Mouse (Mus musculus) MN1 (cell line): ENCODE data around the gene Lurap1l.
A peak's percentile ranks its signal among the peaks of the same experiment; 100 is the strongest.

Experiments
- DNase-seq: peaks from one replicate; pipeline ENCODE4 v3.0.0-alpha.2; 2016; ENCODE audit warnings: low spot score

Gene Lurap1l

GRCm38 (mm10) chr4:80917812-80918211, 7.4 kb downstream of the Lurap1l start:
- DNase-seq: no peak

GRCm38 (mm10) chr4:80918526-80919129, 8.2 kb downstream of the Lurap1l start:
- DNase-seq: peak; percentile 35

- peak; percentile 23 for DNase-seq
Measured at GRCm38 (mm10) chr4:80919217-80919867, 8.9 kb downstream of the Lurap1l start.

GRCm38 (mm10) chr4:80921646-80922489, 11.4 kb downstream of the Lurap1l start:
- DNase-seq: no peak

GRCm38 (mm10) chr4:80922654-80923053, 12.2 kb downstream of the Lurap1l start:
- DNase-seq: no peak

GRCm38 (mm10) chr4:80924815-80925214, 14.4 kb downstream of the Lurap1l start:
- DNase-seq: no peak

- DNase-seq: no peak
Measured at GRCm38 (mm10) chr4:80925752-80926519, 15.5 kb downstream of the Lurap1l start.

GRCm38 (mm10) chr4:80934749-80935148, 24.3 kb downstream of the Lurap1l start:
- DNase-seq: no peak

GRCm38 (mm10) chr4:80939115-80939514, 28.7 kb downstream of the Lurap1l start:
- DNase-seq: no peak

- peak; percentile 24 for DNase-seq
Measured at GRCm38 (mm10) chr4:80940946-80941345, 30.5 kb downstream of the Lurap1l start.

GRCm38 (mm10) chr4:80941978-80942377, 31.5 kb downstream of the Lurap1l start:
- DNase-seq: no peak

- no peak for DNase-seq
Measured at GRCm38 (mm10) chr4:80944605-80945004, 34.2 kb downstream of the Lurap1l start.

GRCm38 (mm10) chr4:80949110-80949509, 38.7 kb downstream of the Lurap1l start:
- no peak for DNase-seq

- DNase-seq: no peak
Measured at GRCm38 (mm10) chr4:80949720-80950119, 39.3 kb downstream of the Lurap1l start.

- DNase-seq: peak; percentile 10
Measured at GRCm38 (mm10) chr4:80950280-80950781, 39.9 kb downstream of the Lurap1l start.

GRCm38 (mm10) chr4:80952653-80953052, 42.2 kb downstream of the Lurap1l start:
- no peak for DNase-seq

GRCm38 (mm10) chr4:80955942-80956341, 45.5 kb downstream of the Lurap1l start:
- DNase-seq: no peak

GRCm38 (mm10) chr4:80967526-80967925, 57.1 kb downstream of the Lurap1l start:
- no peak for DNase-seq

GRCm38 (mm10) chr4:80971846-80972245, 61.4 kb downstream of the Lurap1l start:
- DNase-seq: no peak

GRCm38 (mm10) chr4:80973896-80974295, 63.5 kb downstream of the Lurap1l start:
- DNase-seq: no peak

GRCm38 (mm10) chr4:80990819-80991218, 80.4 kb downstream of the Lurap1l start:
- no peak for DNase-seq

GRCm38 (mm10) chr4:81003528-81003927, 93.1 kb downstream of the Lurap1l start:
- no peak for DNase-seq
